Mouse (Mus musculus) liver, adult 2 months (tissue): Measurements from ENCODE around the gene 2310022A10Rik. TPM values are rescaled to one million over a fixed set of nuclear protein-coding genes. Genes with fewer than 3 reads are reported as not detected.

Source experiments
- DNase-seq: peaks from one replicate; pipeline ENCODE4 v3.0.0-alpha.2; 2011; ENCODE audit warnings: low read depth, low spot score; ENCODE audit errors: extremely low read depth
- H3K27ac ChIP-seq: fragments of 200-500 bp; replicated peaks from 2 replicates; pipeline ENCODE4 v1.5.1; 2012; ENCODE audit warnings: low read depth, mild to moderate bottlenecking, control low read depth, inconsistent platforms, low read length; ENCODE audit not compliant: insufficient read depth
- H3K27me3 ChIP-seq: fragments of 200-500 bp; 2 replicates; pipeline ENCODE4 v1.6.1; 2012; ENCODE audit warnings: mild to moderate bottlenecking, moderate library complexity, low read length, inconsistent platforms; ENCODE audit not compliant: control insufficient read depth, insufficient read depth
- H3K36me3 ChIP-seq: fragments of 200-500 bp; 2 replicates; pipeline ENCODE4 v1.6.1; 2012; ENCODE audit warnings: low read length, inconsistent platforms; ENCODE audit not compliant: control insufficient read depth, insufficient read depth
- H3K4me1 ChIP-seq: fragments of 200-500 bp; 2 replicates; pipeline ENCODE4 v1.6.1; 2011; ENCODE audit warnings: low read length; ENCODE audit not compliant: control insufficient read depth, insufficient read depth
- H3K4me3 ChIP-seq: fragments of 200-500 bp; 2 replicates; pipeline ENCODE4 v1.5.1; 2011; ENCODE audit warnings: low read depth, mild to moderate bottlenecking, control low read depth, low read length, moderate library complexity; ENCODE audit not compliant: insufficient read depth
- H3K79me2 ChIP-seq: fragments of 200-500 bp; 2 replicates; pipeline ENCODE4 v1.6.1; 2012; ENCODE audit warnings: inconsistent platforms, mild to moderate bottlenecking, low read length, moderate library complexity; ENCODE audit not compliant: control insufficient read depth, insufficient read depth
- H3K9ac ChIP-seq: fragments of 200-500 bp; 2 replicates; pipeline ENCODE4 v1.6.1; 2012; ENCODE audit warnings: low read depth, mild to moderate bottlenecking, control low read depth, inconsistent platforms, low read length
- CTCF ChIP-seq: fragments of 200-500 bp; IDR thresholded peaks from 2 replicates; pipeline ENCODE4 v1.5.1; 2011; ENCODE audit warnings: low read depth, low read length, control low read depth
- POLR2A ChIP-seq: fragments of 200-500 bp; IDR thresholded peaks from 2 replicates; pipeline ENCODE4 v1.6.1; 2011; ENCODE audit warnings: low read length, control low read depth; ENCODE audit not compliant: insufficient read depth; ENCODE audit errors: extremely low read depth
- WGBS: fragments of 180-500 bp; shearing (Covaris S2); methylation state at CpG from one replicate; pipeline ENCODE4 v1.1.7; 2018; 5-methylcytosine and 5-hydroxymethylcytosine counted together
- polyA plus RNA-seq: library from polyadenylated mRNA; depleted of rRNA; stranded (reverse); fragments of >200 nt; gene quantifications from 2 replicates; pipeline ENCODE4 v1.2.3, GENCODE M21; 2012
- total RNA-seq: library from RNA; depleted of rRNA; stranded (reverse); fragments of >200 nt; gene quantifications from 2 replicates; pipeline ENCODE4 v1.2.3, GENCODE M21; 2014

Gene 2310022A10Rik
- total and polyA plus RNA-seq, 2 experiments = 1.2 to 8.5 TPM

GRCm38 (mm10) chr7:27608130-27608529 lies 55.1 kb downstream of the 2310022A10Rik start:
- Histone ChIP-seq H3K9ac (no peak overlapping the region), H3K27me3 (no peaks in the 10 kb centered on the region), H3K79me2 (peaks cover 60% of the 10 kb centered on the region), H3K4me3 (no peak overlapping the region), H3K36me3 (peaks cover 2% of the 10 kb centered on the region; the same call in 1 of the 2 replicates), H3K4me1 (peaks cover 35% of the 10 kb centered on the region), H3K27ac (no peak overlapping the region)
- 90% methylated on average over 3 of the region's 3 CpGs for WGBS
- no peak for DNase-seq
- TF ChIP-seq POLR2A (no peak), CTCF (no peak)

GRCm38 (mm10) chr7:27609285-27609684 lies 56.3 kb downstream of the 2310022A10Rik start:
- H3K9ac ChIP-seq = no peak overlapping the region
- TF ChIP-seq CTCF = no peak
- TF ChIP-seq POLR2A = no peak
- DNase-seq = no peak
- H3K4me1 ChIP-seq = peaks cover 29% of the 10 kb centered on the region
- 80% methylated on average over 4 of the region's 4 CpGs for WGBS
- no peaks in the 10 kb centered on the region for H3K27me3 ChIP-seq
- H3K27ac ChIP-seq = no peak overlapping the region
- no peak overlapping the region for H3K4me3 ChIP-seq
- peaks cover 2% of the 10 kb centered on the region; the same call in 1 of the 2 replicates for H3K36me3 ChIP-seq
- peaks cover 58% of the 10 kb centered on the region for H3K79me2 ChIP-seq

GRCm38 (mm10) chr7:27609688-27610087 lies 56.7 kb downstream of the 2310022A10Rik start:
- peaks cover 54% of the 10 kb centered on the region for H3K79me2 ChIP-seq
- no peak overlapping the region for H3K27ac ChIP-seq
- TF ChIP-seq POLR2A = no peak
- TF ChIP-seq CTCF = no peak
- no peaks in the 10 kb centered on the region for H3K27me3 ChIP-seq
- H3K4me1 ChIP-seq = peaks cover 25% of the 10 kb centered on the region
- H3K36me3 ChIP-seq = peaks cover 2% of the 10 kb centered on the region; the same call in 1 of the 2 replicates
- no peak overlapping the region for H3K4me3 ChIP-seq
- 68% methylated on average over 2 of the region's 2 CpGs for WGBS
- no peak for DNase-seq
- no peak overlapping the region for H3K9ac ChIP-seq

GRCm38 (mm10) chr7:27610370-27610769 lies 57.3 kb downstream of the 2310022A10Rik start:
- no peak for DNase-seq
- Histone ChIP-seq H3K4me1 (peaks cover 21% of the 10 kb centered on the region), H3K36me3 (peaks cover 2% of the 10 kb centered on the region; the same call in 1 of the 2 replicates), H3K27me3 (no peaks in the 10 kb centered on the region), H3K9ac (no peak overlapping the region), H3K27ac (no peak overlapping the region), H3K4me3 (no peak overlapping the region), H3K79me2 (peaks cover 51% of the 10 kb centered on the region)
- TF ChIP-seq POLR2A (no peak), CTCF (no peak)
- WGBS = 81% methylated on average over 3 of the region's 3 CpGs

GRCm38 (mm10) chr7:27610871-27611270 lies 57.8 kb downstream of the 2310022A10Rik start:
- no peak for TF ChIP-seq CTCF
- no peak for TF ChIP-seq POLR2A
- Histone ChIP-seq H3K36me3 (peaks cover 2% of the 10 kb centered on the region; the same call in 1 of the 2 replicates), H3K4me1 (peaks cover 17% of the 10 kb centered on the region), H3K27me3 (no peaks in the 10 kb centered on the region), H3K79me2 (peaks cover 50% of the 10 kb centered on the region), H3K27ac (no peak overlapping the region), H3K4me3 (no peak overlapping the region), H3K9ac (no peak overlapping the region)
- 94% methylated on average over 5 of the region's 5 CpGs for WGBS
- DNase-seq = no peak

- no peak for DNase-seq
- no peak overlapping the region for H3K9ac ChIP-seq
- H3K27ac ChIP-seq = no peak overlapping the region
- H3K4me3 ChIP-seq = no peak overlapping the region
- TF ChIP-seq CTCF = no peak
- no peaks in the 10 kb centered on the region for H3K27me3 ChIP-seq
- peaks cover 36% of the 10 kb centered on the region; the same call in 1 of the 2 replicates for H3K79me2 ChIP-seq
- WGBS = 25% methylated on average over 4 of the region's 4 CpGs
- peaks cover 17% of the 10 kb centered on the region for H3K36me3 ChIP-seq
- no peaks in the 10 kb centered on the region for H3K4me1 ChIP-seq
Measured at GRCm38 (mm10) chr7:27612940-27613339, 59.9 kb downstream of the 2310022A10Rik start.
